Mouse (Mus musculus) monocyte, adult 2 months (primary cell): Measurements from ENCODE around the gene Pabpc4.
"Not testable (repeated sequence)": the region's sequence is repeated elsewhere in the genome, so short reads cannot be mapped to it uniquely, and the experiment has no call there.

Source experiments
- DNase-seq, 2 experiments: peaks; one replicate each; pipeline ENCODE4 v3.0.0; 2022; ENCODE audit warnings: low spot score in 2 of 2, low read depth in 1 of 2

Pabpc4 gene

DNA sequence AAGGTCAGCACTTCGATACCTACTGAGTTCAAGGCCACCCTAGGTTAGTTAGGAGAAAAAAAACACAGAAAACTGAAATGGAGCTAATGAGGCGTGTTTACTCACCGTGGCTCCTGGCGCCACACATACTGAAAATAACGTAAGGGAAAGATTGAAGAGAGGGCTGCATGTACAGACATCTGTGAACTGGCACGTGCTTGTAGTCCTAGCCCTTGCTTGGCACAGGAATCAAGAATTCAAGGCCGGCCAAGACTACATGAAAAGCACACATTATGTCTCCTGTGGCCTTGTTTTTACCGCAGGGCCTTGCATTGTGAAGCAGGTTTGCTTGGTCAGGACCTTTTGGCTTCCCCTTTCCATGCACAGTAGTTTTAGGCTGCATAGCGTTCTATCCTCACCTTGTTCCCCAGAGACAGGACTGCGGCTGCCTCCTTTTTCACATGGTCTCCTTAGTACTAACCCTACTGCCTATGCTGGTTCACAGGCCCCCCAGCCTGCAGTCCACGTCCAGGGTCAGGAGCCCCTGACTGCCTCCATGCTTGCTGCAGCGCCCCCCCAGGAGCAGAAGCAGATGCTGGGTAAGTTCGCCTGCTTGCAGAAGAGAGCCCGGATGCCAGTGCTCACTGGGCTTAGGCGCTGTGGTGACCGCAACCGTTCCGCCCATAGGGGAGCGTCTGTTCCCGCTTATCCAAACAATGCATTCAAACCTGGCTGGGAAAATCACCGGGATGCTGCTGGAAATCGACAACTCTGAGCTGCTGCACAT lies 35.2 kb downstream of the Pabpc4 start:
- no peak for DNase-seq

DNA sequence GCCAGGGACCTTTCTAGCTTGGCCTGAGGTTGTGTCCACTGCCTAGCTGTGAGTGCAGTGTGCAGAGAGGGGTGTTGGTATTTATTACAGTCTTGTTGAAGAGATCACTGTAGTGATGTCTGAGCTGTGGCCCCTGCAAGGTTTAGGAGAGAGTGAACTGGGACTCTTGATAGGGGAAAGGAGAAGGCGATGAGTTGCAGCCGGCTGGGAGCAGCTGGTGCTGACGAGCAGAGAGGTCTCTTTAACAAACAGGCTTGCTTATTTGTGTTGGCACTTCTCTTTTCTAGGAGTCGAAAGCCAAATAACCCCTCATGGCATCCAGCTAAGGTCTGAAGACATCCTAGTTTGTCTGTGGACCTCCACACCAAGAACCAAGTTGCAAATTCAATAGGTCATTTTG lies 36.1 kb downstream of the Pabpc4 start:
- no peak for DNase-seq

DNA sequence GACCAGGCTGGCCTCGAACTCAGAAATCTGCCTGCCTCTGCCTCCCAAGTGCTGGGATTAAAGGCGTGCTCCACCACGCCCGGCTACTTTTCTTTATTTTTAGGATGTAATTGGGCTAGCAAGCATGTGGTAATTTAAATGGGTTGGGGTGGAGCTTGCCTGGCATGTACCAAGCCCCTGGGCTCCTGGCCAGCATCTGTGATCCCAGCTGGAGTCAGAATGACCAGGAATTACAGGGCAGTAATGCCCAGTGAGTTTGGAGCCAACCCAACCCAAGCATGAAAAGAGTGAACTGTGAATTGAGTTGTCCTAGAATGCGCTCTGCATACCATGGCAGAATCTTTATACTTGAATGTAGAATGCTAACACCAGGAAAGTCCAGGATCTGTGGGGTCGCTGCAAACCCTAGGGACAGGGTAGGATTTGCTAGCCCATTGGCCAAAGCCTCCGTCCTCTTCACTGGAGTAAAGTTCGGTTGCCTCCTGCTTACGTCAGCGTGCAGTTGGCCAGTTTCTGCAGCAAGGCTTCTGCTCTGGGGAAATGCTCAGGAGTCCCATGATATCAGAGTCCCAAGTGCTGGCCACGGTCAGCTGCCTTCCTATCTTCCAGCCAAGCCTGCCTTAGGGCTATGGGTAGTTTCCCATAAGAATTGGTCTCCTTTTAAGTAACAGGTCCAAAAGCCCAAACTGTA lies 37.0 kb downstream of the Pabpc4 start:
- DNase-seq: no peak

DNA sequence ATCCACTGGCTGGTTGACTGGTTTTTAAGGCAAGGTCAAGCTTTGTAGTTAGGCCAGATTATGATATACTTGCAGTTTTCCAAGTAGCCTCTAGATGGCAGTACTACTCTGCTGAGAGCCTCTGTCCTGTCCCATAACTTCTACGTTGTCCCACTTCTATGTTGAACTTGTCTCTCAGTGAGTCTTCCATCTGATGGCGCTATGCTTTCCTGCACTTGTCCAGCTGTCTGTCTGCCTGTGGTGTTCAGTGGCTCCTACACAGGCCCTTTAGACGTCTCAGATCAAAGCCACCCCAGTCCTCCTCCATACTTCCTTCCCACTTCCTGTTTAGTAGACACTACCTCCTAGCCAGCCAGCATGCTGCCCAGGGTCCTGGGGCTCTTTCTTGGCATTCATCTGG lies 43.6 kb downstream of the Pabpc4 start:
- peak; percentile 7 to 46 for DNase-seq

DNA sequence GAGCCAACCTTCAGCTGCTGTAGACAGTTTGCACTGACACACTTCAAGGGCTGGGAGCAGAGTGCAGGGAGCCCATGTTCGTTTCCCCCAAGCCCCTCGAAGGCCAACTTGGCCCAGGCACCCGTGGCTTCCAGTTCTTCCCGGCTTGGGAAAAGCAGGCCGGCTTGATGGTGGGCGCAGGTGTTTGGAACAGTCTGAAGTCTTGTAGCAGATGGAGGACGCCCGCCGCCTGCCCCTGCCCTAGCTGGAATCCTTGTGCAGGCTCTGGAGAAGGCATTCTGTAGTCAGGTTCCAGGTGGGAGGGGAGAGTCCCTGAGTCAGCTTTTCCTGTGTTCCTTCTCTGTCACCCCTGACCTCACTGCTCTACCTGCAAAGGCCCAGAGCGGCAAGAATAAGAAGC lies 44.8 kb downstream of the Pabpc4 start:
- no peak for DNase-seq

DNA sequence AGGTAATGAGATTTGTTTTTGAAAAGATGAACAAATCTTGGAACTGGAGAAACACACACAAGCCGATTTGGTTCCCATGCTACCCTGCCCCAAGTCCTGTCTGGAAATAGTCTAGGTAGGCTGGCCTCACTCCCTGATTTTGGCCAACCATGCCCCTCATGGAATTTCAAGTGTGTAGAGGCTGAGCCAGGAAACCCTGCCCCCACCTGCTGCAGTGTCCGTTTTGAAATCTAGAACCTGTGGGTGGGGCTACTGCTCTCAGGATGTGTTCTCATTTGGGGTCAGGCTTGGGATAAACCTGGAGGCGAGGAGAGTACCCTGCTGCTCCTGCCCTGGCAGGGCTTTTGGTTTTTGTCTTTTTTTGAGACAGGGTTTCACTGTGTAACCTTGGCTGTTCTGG lies 46.1 kb downstream of the Pabpc4 start:
- no peak for DNase-seq

DNA sequence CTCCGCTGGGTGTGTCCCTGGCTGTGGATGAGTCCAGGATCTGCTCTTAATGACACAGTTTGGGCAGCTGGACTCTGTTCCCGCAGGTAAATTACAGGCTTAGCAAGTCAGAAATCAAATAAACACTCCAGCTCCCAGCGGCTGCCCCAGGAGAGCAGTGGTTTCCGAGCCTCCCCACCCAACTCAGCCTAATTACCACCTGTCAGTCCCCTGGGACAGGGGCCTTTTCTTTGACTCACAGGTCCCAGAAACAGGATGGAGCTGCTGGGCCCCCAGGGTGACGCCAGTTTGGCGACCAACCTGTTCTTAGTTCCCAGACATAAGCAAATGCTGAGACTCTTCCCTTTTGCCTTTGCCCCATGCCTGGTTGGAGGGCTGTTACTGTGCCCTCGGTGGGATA lies 49.7 kb downstream of the Pabpc4 start:
- DNase-seq: no peak

DNA sequence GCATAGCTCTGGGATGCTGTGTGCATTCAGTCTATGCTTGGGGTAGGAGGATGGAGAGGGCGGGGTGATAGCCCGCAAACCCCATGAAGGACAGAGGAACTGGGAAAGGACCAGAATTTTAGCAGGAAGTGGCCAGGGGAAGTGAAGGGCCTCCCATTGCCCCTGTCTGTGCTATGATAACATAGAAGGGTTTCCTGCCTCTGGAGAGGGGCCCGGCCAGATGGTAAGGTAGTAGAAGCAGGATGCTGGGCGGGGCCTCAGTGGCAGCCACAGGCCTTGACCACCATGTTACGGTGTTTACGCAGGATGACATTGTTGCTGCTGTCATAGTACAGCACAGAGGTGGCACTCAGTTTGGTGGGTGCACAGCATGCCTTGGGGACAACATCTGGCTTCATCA lies 50.9 kb downstream of the Pabpc4 start:
- no peak for DNase-seq

DNA sequence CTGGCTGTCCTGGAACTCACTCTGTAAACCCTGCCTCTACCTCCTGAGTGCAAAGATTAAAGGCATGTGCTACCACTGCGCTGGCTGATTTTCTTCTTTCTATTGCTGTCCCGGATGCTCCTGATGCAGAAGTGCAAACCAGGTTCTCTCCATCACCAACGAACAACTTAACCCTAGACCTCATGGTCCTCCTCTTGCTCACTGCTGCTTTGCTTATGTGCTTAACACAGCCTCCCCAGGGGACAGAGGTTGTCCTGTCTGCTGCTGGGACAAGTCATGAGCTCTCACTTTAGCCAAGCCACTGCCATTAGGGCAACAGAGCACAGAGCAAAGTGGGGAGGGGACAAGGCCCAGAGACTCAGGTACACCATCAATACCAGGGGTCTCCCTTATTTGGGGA lies 52.3 kb downstream of the Pabpc4 start:
- DNase-seq: no peak

DNA sequence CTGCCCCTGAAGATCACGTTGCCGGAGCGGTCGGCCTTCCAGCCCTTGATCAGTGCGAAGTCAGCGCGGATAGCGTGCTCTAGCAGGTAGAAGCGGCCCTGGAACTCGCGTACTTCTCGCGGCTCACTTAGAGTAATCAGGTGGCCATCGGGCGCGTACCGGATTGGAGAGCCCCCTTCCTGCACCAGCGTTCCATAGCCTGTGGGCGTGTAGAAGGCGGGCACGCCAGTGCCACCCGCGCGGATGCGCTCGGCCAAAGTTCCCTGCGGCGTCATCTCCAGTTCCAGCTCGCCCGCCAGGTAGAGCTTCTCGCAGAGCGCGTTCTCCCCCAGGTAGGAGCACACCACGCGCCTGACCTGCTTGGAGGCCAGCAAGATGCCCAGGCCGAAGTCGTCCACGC lies 60.8 kb downstream of the Pabpc4 start:
- DNase-seq: not testable (repeated sequence)

DNA sequence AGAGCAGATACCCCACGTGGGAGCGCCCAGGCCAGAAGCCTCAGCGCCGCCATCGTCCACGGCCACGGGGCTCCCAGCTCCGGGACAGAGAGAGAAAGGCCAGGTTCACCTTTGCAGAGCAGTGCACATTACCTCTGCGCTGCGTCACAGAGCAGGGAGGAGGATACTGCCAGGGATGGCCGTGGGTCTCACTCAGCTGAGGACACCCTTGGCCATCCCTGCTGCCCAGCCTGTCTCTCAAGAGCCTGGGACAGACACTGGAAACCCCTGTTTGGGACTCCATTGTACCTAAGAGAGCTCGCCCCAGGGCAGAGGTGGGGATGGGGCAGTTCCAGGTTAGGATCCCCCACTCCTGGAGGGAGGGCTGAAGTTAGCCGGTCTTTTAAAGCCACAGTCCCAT lies 61.4 kb downstream of the Pabpc4 start, which contains the start of gene Oxct2a:
Gene Oxct2a, minus strand, starts transcription at position 101 of the 400 bp plus-strand sequence.
- DNase-seq: no peak

DNA sequence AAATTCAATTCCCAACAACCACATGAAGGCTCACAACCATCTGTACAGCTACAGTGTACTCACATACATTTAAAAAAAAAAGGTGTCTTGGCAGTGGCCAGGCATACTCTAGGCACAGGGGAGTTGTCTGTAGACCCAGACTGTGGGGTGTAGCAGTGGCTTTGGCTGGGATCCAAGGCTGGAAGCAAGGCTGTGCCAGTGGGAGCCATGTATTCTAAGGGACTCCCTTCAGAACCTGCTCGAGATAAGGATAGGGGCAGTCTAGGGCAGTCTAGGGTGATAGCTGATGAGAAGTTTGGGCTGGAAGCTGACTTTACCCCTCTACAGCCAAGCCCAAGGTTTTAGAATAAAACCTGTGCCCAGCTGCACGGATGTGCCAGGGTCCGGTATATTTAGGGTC lies 63.9 kb downstream of the Pabpc4 start:
- no peak for DNase-seq

DNA sequence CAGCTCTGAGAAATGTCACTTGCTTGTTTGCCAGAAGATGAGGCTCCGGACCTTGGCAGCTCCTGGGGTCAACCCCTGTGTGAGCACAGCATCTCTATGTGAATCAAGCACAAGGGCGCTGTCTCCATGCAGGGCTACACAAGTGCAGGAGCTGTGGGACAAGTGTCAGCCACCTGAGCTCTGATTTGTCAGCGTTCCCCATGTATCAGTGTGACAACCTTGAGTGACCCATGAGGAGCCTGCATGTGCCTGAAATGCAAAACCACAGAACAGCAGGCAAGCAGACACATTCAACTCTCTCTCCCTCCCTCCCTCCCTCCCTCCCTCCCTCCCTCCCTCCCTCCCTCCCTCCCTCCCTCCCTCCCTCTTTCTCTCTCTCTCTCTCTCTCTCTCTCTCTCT lies 65.5 kb downstream of the Pabpc4 start:
- DNase-seq: no peak

DNA sequence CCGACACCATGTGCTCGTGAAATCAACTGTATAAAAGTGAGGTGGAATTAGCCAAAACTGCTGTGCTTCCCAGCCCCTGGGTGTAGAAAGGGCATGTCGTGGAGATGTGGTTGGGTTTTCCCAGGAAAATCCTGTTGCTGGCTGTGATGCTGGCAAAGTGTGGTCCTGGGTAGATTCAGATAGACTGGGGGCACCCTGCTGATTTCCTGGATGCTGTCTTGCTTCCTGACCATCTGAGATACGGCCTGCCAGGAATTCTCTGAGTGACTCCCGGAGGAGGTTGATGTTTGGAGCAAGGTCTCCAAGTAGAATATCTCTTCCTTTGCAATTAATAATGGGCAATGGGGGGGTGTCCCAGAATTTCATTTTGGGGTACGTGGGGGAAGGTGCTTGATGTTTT lies 66.8 kb downstream of the Pabpc4 start:
- DNase-seq: no peak

DNA sequence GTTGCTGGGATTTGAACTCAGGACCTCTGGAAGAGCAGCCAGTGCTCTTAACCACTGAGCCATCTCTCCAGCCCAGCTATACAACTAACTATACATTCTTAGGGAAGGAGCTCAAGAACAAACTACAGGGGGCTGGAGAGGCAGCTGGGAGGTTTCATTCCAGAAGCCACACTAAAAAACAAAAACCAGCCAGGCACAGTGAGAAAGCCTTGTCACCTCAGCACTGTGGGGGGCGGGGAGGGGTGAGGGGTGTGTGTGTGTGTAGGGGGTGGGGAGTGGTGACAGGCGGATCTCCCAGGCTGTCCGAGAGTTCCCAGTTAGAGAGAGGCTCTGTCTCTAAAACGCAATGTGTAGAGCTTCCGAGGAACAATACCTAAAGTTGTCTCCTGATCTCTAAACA lies 69.2 kb downstream of the Pabpc4 start:
- DNase-seq: no peak

DNA sequence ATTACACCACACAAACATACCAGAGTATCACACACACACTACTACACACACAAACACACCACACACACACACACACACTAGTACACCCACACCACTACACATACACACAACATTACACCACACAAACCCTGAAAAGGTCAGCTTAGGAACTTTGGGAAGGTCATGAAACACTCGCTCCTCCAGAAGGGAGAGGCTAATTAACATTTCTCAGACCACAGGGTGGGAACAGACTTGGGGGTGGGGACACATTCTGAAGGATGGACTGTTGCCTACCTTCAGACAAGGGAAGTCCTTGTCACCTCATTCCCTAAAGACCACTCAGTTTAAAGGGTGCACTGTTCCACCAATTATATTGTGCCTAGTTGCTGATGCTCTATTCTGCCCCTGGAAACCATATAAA lies 69.8 kb downstream of the Pabpc4 start:
- DNase-seq: not testable (repeated sequence)

DNA sequence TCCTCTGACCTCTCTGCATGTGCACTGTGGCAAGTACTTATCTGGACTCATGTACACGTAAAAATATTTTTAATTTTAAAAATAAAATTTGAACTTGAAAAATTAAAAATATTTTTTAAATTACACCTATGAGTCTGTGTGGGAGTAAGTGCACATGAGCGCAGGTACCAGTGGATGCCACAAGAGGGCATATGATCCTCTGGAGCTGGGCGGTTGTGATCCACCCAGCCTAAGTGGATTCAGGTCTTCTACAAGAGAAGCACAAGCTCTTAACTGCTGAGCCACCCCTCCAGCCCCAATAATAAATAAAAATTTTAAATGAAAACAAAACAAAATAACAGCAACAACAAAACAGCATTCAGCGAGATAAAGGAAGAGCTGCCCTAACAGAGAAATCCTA lies 71.0 kb downstream of the Pabpc4 start:
- DNase-seq: no peak

DNA sequence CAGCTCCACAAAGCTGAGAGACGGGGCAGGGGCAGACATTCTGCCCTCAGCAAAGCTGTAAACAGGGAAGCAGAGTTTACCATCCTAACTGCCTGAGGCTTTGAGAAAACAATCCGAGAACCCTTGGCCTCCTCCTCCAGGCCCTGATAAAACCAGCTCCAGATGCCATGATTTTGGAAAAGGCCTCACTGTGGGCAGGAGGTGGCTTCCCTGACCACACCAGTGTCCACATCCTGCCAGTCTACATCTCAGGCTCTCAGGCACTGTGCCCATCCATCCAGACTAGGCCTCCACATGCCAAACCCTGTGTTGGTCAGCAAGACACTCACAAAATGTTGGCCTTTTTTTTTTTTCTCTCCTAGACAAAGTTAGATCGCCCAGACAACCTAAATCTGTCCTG lies 72.0 kb downstream of the Pabpc4 start:
- no peak for DNase-seq

DNA sequence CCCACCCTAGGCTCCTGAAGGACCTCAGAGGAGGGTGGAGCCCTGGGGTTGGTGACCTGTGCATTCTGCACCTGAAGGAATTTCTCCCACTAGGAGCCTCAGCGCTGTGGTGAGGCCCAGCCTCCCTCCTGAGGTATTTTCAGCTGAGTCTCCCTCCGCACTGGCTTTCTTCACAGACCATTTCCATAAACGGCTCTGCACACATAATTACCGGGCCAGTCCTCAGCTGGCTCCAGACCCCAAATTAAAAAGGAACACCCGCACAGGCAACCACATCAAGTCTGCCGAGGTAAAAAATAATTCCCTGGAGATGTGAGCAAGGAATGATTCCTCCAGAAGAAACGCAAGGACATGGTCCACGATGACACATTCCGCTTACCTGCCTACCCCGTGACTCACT lies 73.1 kb downstream of the Pabpc4 start:
- DNase-seq: not testable (repeated sequence)

DNA sequence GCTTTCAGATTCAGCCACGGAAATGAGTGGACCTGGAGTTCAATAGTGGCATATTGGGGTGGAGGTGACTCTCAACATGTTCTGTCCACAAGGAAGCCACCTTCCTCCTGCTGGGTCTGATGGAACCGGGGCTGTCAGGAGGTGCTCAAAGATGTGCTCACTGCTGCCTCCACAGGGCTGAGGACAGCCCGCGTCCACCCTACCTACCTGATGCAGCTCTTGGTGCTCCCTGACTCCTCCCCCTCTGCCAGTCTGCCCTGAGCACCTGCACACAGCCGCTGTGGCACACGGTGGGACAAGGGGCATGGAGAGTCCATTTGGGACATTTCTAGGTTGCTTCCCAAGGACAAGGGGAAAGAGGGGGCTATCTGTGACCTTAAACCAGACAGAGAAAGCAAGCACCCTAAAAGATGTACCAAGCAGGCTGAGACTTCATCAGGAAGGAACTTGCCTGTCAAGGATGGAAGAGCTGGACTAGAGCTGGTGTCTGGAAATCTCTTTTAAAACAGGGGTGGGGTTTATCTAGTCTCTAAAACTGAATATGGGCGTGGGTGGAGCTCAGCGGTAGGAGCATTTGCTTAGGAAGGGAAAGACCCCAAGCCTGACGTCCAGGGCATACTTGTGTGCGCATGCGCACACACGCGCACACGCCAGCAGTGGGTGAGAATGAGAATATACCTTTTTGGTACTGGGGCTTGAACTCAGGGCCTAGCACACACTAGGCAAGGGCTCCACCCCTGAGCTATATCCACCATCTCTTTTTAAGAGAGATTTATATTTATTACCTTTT lies 73.8 kb downstream of the Pabpc4 start:
- DNase-seq: no peak

DNA sequence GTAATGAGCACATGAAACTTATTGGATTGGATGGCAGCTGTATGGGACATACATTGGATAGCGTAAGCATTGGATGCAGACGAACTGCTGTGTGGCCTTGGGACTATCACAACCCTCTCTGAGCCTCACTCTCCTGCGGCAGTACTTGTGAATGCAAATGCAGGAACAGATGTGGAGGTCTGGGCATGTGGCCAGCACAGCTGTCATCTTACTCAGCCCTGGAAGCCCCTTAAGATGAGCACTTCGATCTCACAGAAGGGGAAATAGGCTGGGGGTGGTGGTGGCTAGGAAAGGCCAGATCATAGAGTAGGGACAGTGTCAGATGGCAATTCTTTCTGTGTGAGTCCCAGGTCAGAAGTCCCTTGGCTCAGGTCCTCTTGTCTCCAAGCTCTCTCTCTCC lies 75.5 kb downstream of the Pabpc4 start:
- DNase-seq: no peak

DNA sequence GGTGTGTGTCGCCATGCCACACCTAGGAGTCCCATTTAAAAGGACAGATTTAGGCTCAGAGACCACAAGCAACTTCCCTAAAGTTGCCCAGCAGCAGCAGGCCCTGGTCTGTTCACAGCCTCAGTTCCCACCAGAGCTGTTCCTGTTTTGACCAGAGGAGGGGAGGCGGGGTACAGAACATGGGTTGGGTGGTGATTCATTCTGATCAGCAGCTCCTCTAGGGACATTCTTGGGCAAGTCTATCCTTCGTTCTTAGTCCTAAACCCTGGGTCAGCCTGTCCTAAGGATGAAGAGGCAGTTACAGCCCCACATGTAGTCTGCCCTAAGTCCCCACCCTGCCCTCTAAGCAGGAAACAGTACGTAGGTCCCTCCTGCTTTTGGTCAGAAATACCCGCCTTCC lies 78.1 kb downstream of the Pabpc4 start:
- no peak for DNase-seq
